Mouse (Mus musculus): ENCODE measurements around the gene Zc3h14.

The Zc3h14 gene

GRCm38 (mm10) chr12:98746746-98747379 is at the start of gene Zc3h14:
Zc3h14 (plus strand) TSS chr12:98746964.
- peak; percentile 69 to 82 for DNase-seq (ENCODE audit: low read depth in 1 of 2, low spot score in 2 of 2)

GRCm38 (mm10) chr12:98697202-98697601 is 49.6 kb upstream of the Zc3h14 start:
- no peak for DNase-seq (ENCODE audit: low read depth in 1 of 2, low spot score in 2 of 2)

GRCm38 (mm10) chr12:98701564-98701963 is 45.2 kb upstream of the Zc3h14 start:
- DNase-seq (ENCODE audit: low read depth in 1 of 2, low spot score in 2 of 2) = no peak

GRCm38 (mm10) chr12:98703554-98703953 is 43.2 kb upstream of the Zc3h14 start:
- no peak for DNase-seq (ENCODE audit: low read depth in 1 of 2, low spot score in 2 of 2)

GRCm38 (mm10) chr12:98703961-98704360 is 42.8 kb upstream of the Zc3h14 start:
- no peak for DNase-seq (ENCODE audit: low read depth in 1 of 2, low spot score in 2 of 2)

- DNase-seq (ENCODE audit: low read depth in 1 of 2, low spot score in 2 of 2) = no peak
Observed at GRCm38 (mm10) chr12:98712819-98713218, 33.9 kb upstream of the Zc3h14 start.

GRCm38 (mm10) chr12:98713621-98714103 is 33.1 kb upstream of the Zc3h14 start:
- no peak for DNase-seq (ENCODE audit: low read depth in 1 of 2, low spot score in 2 of 2)

GRCm38 (mm10) chr12:98714757-98715156 is 32.0 kb upstream of the Zc3h14 start:
- no peak for DNase-seq (ENCODE audit: low read depth in 1 of 2, low spot score in 2 of 2)

- no peak for DNase-seq (ENCODE audit: low read depth in 1 of 2, low spot score in 2 of 2)
Observed at GRCm38 (mm10) chr12:98716142-98716541, 30.6 kb upstream of the Zc3h14 start.

- no peak for DNase-seq (ENCODE audit: low read depth in 1 of 2, low spot score in 2 of 2)
Observed at GRCm38 (mm10) chr12:98720628-98721027, 26.1 kb upstream of the Zc3h14 start.

GRCm38 (mm10) chr12:98721030-98721429 is 25.7 kb upstream of the Zc3h14 start:
- no peak for DNase-seq (ENCODE audit: low read depth in 1 of 2, low spot score in 2 of 2)

GRCm38 (mm10) chr12:98724224-98724623 is 22.5 kb upstream of the Zc3h14 start:
- no peak for DNase-seq (ENCODE audit: low read depth in 1 of 2, low spot score in 2 of 2)

- DNase-seq (ENCODE audit: low read depth in 1 of 2, low spot score in 2 of 2) = no peak
Observed at GRCm38 (mm10) chr12:98724976-98725375, 21.8 kb upstream of the Zc3h14 start.

GRCm38 (mm10) chr12:98726078-98726477 is 20.7 kb upstream of the Zc3h14 start:
- DNase-seq (ENCODE audit: low read depth in 1 of 2, low spot score in 2 of 2) = no peak

GRCm38 (mm10) chr12:98727186-98727585 is 19.6 kb upstream of the Zc3h14 start:
- no peak for DNase-seq (ENCODE audit: low read depth in 1 of 2, low spot score in 2 of 2)

- no peak for DNase-seq (ENCODE audit: low read depth in 1 of 2, low spot score in 2 of 2)
Observed at GRCm38 (mm10) chr12:98730682-98731081, 16.1 kb upstream of the Zc3h14 start.

- no peak for DNase-seq (ENCODE audit: low read depth in 1 of 2, low spot score in 2 of 2)
Observed at GRCm38 (mm10) chr12:98733165-98733564, 13.6 kb upstream of the Zc3h14 start.

GRCm38 (mm10) chr12:98733776-98734175 is 13.0 kb upstream of the Zc3h14 start:
- no peak for DNase-seq (ENCODE audit: low read depth in 1 of 2, low spot score in 2 of 2)

GRCm38 (mm10) chr12:98734246-98734879 is 12.4 kb upstream of the Zc3h14 start:
- DNase-seq (ENCODE audit: low read depth in 1 of 2, low spot score in 2 of 2) = peak; percentile 34 to 57

- DNase-seq (ENCODE audit: low read depth in 1 of 2, low spot score in 2 of 2) = no peak
Observed at GRCm38 (mm10) chr12:98734880-98735801, 11.6 kb upstream of the Zc3h14 start.

GRCm38 (mm10) chr12:98736951-98737800 is 9.6 kb upstream of the Zc3h14 start, which contains the start of gene Ptpn21:
Ptpn21 (minus strand) TSS chr12:98737405.
- no peak for DNase-seq (ENCODE audit: low read depth in 1 of 2, low spot score in 2 of 2)
